Mouse (Mus musculus): Measurements from ENCODE around the gene Oser1.
"Not testable (repeated sequence)": the region's sequence is repeated elsewhere in the genome, so short reads cannot be mapped to it uniquely, and the experiment has no call there.

Oser1 gene

DNA sequence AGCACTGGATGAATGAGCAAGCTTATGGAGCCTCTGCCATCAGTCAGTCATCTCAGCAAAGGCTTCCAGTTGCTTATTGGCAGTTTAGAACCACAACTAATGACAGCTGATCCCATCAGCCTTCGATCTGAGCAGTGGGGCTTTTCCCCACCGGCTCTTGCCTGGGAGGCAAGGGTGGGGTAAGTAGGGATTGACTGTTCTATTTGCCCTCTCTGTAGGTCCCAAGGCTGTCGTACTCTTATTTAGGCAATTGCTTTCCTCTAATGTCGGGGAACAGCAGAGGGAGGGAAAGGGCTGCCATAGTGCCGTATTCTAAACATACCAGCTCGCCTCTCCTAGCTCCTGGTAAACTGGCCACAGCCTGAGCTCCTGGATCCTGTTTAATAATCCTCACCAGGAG, at the start of gene Oser1:
Gene Oser1, minus strand, starts transcription at position 101 of the 400 bp plus-strand sequence.
- DNase-seq (ENCODE audit: low spot score in 2 of 2), result no peak

- DNase-seq (ENCODE audit: low spot score in 2 of 2), result peak; percentile 89 to 96
Observed at GRCm38 (mm10) chr2:163472466-163472851, 48.0 kb upstream of the Oser1 start, which contains the start of gene Fitm2. Gene Fitm2 (minus strand): TSS chr2:163472629.

GRCm38 (mm10) chr2:163471710-163472465, 47.4 kb upstream of the Oser1 start:
- DNase-seq (ENCODE audit: low spot score in 2 of 2), result no peak

- DNase-seq (ENCODE audit: low spot score in 2 of 2), result no peak
Observed at GRCm38 (mm10) chr2:163471136-163471535, 46.6 kb upstream of the Oser1 start.

DNA sequence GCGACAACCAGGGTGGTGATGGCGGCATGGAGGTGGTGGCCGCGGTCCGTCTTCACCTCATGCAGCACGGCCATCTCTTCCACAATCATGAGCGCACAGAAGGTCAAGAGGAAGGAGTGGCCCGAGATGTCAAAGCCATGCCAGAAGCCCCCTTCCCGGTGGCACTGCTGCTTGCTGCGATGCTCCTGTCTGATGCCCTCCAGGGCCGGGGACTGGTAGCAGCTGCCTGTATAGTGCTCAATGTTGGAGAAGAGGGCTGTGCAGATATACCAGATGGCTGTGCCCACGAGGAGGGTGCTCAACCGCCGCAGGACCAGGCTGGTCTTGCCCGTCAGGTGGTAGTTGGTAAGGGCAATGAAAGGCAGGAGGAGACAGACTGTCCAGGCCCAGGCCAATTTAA, 45.2 kb upstream of the Oser1 start:
- no peak for DNase-seq (ENCODE audit: low spot score in 2 of 2)

DNA sequence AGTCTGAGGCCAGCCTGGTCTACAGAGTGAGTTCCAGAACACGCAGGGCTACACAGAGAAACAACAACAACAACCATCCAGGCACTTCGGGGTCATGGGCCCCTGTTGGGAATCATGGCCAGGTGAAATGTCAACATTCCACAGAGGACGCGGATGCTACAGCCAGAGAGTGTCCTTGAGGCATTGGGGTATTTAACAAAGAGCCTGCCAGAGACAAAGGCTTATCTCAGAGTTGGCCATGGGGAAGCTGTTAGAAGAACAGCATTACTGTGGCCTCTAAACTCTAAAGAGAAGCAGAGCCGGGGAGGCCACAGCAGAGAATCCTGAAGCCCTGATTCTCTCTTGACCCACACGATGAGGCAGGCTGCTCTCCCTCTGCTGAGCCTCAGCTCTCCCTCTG, 44.4 kb upstream of the Oser1 start:
- no peak for DNase-seq (ENCODE audit: low spot score in 2 of 2)

DNA sequence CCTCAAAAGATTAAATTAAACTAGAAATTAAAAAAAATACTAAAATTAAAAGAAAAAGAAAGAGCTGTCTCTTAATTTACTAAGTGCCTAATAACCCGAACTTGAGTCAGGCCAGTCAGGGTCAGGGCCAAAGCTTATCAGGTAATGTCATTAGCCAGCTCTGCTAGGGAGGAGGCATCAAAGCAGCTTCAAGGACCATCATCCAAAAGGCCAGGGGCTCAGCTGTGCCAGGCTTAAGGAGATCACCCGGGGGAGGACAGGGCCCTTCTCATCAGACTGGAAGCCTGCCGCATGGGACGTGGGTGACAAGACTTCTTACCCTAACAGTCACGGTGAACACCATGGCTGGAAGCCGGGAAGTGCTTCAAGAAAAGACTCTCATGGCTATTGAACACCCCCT, 43.1 kb upstream of the Oser1 start:
- DNase-seq (ENCODE audit: low spot score in 2 of 2), result no peak

DNA sequence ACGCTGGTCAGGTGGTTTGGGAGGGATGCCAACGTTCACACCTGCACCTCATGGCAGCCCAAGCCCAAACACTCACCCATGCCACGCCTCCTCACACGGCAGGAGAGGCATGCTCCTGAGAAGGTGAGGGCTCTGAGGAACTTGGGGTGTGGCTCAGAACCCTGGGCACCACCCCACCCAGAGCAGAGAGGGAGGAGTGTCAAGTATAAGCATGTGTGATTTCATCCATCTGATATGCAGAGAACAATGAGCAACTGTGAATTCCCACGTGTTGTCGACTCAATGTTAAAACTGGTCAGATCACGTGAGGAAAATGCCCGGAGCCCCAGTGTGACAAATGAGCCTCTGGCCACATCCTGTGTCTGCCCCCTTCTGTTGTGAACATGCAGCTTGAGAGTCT, 42.3 kb upstream of the Oser1 start:
- no peak for DNase-seq (ENCODE audit: low spot score in 2 of 2)

DNA sequence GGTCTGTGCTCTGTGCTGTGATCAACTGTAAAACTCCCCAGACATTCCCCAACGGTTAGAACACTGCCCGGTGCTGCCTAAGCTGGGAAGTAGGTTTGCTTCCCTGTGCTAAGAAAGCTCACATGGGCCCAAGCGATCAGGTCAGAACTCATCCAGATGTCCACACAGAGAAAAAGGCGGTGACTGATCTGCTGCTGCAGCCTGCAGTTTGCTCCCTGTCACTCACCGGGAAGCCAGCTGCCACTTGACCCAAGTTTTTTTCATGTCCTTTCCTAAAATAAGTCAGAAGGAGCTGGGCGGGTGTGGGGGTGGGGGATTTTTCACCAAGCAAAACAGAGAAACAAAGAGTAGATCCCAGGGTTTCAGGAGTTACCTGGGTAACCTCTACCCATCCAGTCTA, 40.1 kb upstream of the Oser1 start:
- DNase-seq (ENCODE audit: low spot score in 2 of 2), result no peak

- DNase-seq (ENCODE audit: low spot score in 2 of 2), result no peak
Observed at GRCm38 (mm10) chr2:163463998-163464397, 39.5 kb upstream of the Oser1 start.

DNA sequence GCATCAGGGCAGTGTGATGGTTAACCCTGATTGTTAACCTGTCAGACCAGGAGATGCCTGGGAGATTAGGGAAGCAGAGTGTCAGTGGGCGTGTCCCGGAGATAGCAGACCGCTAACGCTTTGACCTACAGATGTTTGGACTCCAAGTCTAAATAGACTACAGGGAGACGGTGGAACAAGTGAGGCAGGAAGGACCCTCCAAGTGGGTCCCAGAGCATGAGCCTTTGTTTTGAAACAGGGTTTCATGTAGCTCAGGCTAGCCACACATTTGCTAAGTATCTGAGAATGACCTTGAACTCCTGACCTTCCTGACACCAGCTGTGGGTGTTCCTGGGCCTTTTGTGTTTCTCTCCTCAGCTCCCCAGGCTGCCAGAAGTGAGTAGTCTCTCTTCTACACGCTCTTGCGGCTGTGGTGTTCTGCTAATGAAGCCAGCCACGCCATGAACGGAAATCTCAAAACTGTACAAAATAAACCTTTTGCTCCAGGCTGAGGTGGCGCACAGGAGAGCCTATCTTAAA, 38.8 kb upstream of the Oser1 start:
- DNase-seq (ENCODE audit: low spot score in 2 of 2), result no peak

DNA sequence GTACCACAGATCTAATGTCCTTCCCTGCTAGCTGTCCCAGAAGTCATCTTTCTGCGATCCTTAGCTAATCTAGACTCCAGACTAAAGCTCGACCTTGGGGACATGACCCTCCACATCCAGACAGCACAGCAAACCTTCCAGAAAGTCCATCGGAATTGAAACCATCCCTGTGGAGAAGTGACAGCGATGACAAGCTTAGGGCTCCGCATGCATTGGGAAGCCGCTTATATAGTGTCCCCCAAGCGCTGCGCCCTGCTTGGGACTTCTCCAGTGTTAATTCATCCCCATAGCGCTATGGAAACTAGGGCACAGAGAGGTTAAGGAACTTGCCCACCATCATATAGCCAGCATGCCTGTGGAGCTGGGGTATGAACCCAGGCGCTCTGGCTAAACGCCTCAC, 38.3 kb upstream of the Oser1 start:
- no peak for DNase-seq (ENCODE audit: low spot score in 2 of 2)

- DNase-seq (ENCODE audit: low spot score in 2 of 2), result no peak
Observed at GRCm38 (mm10) chr2:163462386-163462785, 37.9 kb upstream of the Oser1 start.

GRCm38 (mm10) chr2:163461307-163461706, 36.8 kb upstream of the Oser1 start:
- DNase-seq (ENCODE audit: low spot score in 2 of 2), result not testable (repeated sequence)

DNA sequence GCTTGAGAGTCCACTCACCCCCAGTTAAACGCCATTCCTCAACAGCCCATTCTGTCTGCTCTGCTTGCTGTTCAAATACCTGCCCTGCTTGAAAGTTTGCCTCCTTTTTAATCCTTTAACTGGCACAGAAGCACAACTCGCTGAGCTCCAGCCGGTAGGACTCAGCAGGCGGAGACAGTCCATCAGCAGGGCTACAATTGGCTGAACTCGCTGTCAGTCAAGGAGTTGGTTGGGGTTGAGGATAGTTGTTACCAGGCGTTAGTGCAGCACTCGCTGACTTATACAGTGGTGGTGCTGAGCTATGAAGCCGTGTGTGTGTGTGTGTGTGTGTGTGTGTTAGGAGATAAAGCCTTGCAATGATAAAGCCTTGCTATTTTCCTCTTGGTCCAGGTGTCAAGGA, 36.1 kb upstream of the Oser1 start:
- no peak for DNase-seq (ENCODE audit: low spot score in 2 of 2)

- no peak for DNase-seq (ENCODE audit: low spot score in 2 of 2)
Observed at GRCm38 (mm10) chr2:163459380-163459779, 34.9 kb upstream of the Oser1 start.

DNA sequence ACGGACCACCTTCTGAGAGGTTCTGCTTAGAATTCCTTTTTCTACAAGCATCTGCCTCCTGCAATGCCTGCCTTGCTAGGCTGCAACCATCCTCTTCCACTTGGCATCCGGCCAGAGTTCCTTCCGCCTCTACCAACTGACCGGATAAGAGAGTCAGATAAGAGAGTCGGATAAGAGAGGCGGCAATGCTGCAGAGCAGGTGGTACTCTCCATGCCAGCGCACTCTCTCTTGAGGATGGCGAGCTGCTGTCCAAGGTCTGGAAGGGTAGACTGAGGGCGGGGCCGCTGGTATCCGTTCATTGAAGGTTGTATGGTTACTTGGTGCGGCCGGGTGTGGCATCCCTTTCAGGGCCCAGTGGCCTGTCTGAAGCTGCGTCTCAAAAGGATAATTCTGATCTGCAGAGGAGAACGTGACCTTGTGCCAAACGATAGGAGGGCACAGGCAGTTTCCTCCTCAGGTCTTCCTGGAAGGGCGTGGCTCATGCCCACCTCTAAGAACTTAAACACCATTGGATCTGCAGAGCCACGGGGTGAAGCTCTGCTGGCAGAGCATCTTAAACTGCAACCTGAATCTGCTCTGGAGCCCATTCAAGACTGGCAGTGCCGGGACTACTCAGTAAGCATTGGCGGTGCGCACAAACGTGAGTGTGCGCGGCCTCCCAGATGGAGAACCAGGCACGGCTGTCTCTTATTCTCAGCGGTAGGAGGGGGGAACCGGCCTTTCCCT, 34.2 kb upstream of the Oser1 start:
- DNase-seq (ENCODE audit: low spot score in 2 of 2), result peak in 1 of 2 experiments; percentile 7

DNA sequence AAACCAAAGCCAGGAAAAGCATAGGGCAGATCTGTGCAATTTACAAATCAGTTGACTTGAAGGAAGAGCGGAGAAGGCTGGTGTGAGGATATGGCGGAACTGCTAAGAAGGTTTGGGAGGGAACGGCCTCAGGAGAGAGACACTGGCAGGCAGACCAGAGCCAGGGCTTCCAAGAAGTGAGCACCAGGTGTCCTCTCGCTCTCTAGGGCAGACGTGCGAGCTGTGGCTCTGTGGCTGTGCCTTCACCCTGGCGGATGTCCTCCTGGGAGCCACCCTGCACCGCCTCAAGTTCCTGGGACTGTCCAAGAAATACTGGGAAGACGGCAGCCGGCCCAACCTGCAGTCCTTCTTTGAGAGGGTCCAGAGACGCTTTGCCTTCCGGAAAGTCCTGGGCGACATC, 28.9 kb upstream of the Oser1 start:
- no peak for DNase-seq (ENCODE audit: low spot score in 2 of 2)

DNA sequence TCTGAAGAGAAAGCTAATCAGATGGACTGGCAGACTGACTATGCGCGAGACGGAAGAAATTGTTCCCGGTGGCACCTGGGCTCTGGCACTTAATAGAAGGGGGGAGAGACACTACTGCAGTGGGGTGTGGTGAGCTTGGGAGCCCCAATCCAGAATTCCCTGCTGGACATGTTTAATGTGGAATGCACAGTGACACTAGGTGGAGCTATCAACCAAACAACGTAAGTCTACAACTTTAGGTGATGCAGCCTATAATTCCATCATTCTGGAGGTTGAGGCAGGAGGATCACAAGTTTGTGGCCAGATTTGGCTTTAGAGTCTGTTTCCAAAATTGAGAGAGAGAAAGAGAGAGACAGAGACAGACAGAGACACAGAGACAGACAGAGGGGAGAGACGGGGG, 28.2 kb upstream of the Oser1 start:
- no peak for DNase-seq (ENCODE audit: low spot score in 2 of 2)

DNA sequence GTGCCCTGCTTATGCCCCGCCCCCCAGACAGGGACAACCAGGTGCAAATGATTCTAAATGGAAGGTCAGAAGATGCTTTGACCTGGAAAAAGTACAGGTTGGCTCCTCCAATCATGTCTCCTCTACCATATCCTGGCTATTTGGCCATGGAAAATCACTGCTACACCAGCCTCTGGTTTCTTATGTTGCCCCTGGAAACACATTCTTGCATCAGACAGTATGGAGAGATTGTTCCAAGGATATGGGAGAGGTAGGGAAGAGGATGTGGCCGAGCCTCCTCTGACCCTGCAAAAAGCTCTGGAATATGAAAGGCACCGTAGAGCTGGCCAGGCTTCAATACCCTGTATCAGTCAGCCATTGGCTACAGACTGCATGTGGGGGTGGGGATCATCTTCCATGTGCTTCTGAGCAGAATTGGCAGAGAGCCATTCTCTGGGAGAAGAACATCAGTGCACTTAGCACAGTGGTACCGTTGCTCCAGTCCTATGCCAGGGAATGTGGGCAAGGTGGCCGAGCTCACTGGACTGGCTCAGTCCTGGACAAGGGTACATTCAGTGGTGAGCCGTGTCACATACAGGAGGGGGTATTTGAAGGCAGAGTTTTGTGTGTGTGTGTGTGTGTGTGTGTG, 26.3 kb upstream of the Oser1 start:
- DNase-seq (ENCODE audit: low spot score in 2 of 2), result no peak

- no peak for DNase-seq (ENCODE audit: low spot score in 2 of 2)
Observed at GRCm38 (mm10) chr2:163449276-163449675, 24.8 kb upstream of the Oser1 start.

GRCm38 (mm10) chr2:163447375-163447774, 22.9 kb upstream of the Oser1 start:
- no peak for DNase-seq (ENCODE audit: low spot score in 2 of 2)

DNA sequence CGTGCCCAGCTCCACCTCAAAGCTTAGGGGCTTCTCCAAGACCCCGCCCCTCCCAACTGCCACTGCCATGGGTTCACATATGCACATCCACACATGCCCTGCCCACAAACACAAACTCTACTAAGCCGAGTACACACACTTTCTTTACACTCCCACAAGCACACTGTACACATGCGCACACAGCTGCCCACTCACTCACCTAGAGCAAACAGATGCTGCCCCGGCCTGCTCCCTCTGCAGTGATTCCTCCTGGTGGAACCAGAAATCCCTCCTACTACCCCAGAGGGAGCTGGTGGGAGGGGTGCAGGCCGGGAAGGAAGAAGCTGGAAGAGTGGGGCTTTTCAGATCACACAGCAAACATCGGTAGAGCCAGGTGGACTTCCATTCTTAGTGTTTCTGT, 19.5 kb upstream of the Oser1 start:
- no peak for DNase-seq (ENCODE audit: low spot score in 2 of 2)

Measured in frontal cortex, postnatal 10 days (tissue).